Mouse (Mus musculus) left cerebral cortex, adult 11 months (tissue): ENCODE data around the gene Gabrr3.
A peak's percentile ranks its signal among the peaks of the same experiment; 100 is the strongest.
"Not testable (repeated sequence)": the region's sequence is repeated elsewhere in the genome, so short reads cannot be mapped to it uniquely, and the experiment has no call there.

Source experiments
- DNase-seq: peaks from one replicate; pipeline ENCODE4 v3.0.0; 2022; ENCODE audit warnings: low spot score

Gabrr3 gene

GRCm38 (mm10) chr16:59407032-59407431, at the start of gene Gabrr3:
Gene Gabrr3 (plus strand): TSS chr16:59407332.
- DNase-seq = no peak

DNA sequence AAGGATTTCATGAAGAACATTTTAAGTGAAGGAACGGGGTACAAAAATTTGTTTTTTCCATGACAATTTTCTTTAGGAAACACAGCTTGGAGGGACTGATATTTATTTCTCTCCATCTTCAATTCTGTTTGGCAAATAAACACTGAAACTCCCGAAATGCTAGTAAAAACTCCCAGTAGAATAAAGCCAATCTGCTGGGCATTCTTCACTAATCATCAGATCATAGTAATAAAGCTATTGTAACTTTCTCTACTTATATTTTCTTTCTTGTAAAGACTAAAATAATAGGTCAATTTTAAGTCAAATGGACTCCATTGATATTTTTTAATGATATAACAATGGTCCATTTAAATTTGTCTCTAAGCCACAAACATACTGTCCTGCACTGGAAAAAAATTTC, 43.2 kb upstream of the Gabrr3 start, which contains the start of gene Olfr209:
TSS of gene Olfr209 (minus strand) at position 101 of the 400 bp plus-strand sequence.
- DNase-seq = no peak

DNA sequence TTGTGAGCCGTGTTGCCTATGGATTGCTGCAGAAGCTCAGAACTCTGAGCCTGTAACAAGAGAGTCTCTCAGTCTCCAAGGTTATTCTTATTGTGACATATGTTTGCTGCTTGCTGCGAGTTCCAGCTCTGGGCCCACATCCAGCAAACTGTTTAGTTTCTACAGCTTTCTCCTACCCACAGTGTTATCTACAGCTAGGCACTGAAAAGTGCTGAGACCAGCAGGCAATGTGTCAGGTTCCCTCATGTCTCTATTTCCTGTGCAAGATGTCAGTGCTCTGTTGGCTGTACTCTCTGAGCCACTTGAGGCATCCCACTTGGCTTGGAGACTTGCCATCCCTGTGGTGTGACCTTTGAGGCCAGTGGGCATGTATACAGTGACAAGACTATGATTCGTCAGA, 13.8 kb upstream of the Gabrr3 start:
- DNase-seq = peak; percentile 62

GRCm38 (mm10) chr16:59401102-59401501, 6.0 kb upstream of the Gabrr3 start:
- DNase-seq = no peak

GRCm38 (mm10) chr16:59401985-59402384, 5.1 kb upstream of the Gabrr3 start:
- DNase-seq = no peak

DNA sequence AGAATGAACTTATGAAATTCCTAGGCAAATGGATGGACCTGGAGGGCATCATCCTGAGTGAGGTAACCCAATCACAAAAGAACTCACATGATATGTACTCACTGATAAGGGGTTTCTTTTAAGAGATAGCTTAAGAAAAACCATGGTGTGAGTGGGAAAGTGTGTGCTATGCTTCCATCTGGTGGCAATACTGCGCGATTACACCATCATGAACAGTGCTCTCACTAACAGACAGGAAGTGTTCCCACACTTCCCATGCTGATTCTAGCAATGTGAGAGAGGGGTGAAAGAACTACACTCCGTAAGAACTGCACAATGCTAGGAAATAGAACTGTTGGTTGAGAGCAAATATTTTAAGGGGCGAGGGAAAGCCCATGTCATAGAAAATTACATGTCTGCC, 3.4 kb upstream of the Gabrr3 start:
- DNase-seq = peak; percentile 7

GRCm38 (mm10) chr16:59404798-59405197, 2.3 kb upstream of the Gabrr3 start:
- DNase-seq = no peak

DNA sequence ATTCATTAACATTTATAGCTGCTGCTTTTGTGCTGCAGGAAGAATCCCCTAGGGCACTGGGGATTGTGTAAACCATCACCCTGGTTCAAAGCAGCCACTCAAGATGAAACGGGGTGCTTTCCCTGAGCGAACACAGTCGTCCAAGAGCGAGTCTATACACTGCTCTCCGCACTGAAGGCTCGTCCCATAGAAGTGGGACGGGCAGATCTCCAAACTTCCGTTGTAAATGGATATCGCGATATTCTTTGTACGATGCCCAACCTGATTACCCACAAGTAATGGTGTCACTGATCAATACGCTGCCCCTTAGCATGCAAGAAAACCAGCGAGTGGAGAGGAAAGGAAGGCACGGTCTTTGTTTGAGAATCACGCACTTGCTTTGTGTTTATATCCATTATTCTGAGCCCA, 2.2 kb downstream of the Gabrr3 start:
- no peak for DNase-seq

- DNase-seq = no peak
Measured at GRCm38 (mm10) chr16:59409800-59410199, 2.7 kb downstream of the Gabrr3 start.

- DNase-seq = no peak
Measured at GRCm38 (mm10) chr16:59413475-59413874, 6.3 kb downstream of the Gabrr3 start.

GRCm38 (mm10) chr16:59420237-59420866, 13.2 kb downstream of the Gabrr3 start:
- no peak for DNase-seq

GRCm38 (mm10) chr16:59420867-59421251, 13.7 kb downstream of the Gabrr3 start:
- DNase-seq = peak; percentile 49

GRCm38 (mm10) chr16:59421571-59422345, 14.6 kb downstream of the Gabrr3 start:
- DNase-seq = no peak

- DNase-seq = no peak
Measured at GRCm38 (mm10) chr16:59427960-59428359, 20.8 kb downstream of the Gabrr3 start.

GRCm38 (mm10) chr16:59433181-59433580, 26.0 kb downstream of the Gabrr3 start:
- DNase-seq = no peak

DNA sequence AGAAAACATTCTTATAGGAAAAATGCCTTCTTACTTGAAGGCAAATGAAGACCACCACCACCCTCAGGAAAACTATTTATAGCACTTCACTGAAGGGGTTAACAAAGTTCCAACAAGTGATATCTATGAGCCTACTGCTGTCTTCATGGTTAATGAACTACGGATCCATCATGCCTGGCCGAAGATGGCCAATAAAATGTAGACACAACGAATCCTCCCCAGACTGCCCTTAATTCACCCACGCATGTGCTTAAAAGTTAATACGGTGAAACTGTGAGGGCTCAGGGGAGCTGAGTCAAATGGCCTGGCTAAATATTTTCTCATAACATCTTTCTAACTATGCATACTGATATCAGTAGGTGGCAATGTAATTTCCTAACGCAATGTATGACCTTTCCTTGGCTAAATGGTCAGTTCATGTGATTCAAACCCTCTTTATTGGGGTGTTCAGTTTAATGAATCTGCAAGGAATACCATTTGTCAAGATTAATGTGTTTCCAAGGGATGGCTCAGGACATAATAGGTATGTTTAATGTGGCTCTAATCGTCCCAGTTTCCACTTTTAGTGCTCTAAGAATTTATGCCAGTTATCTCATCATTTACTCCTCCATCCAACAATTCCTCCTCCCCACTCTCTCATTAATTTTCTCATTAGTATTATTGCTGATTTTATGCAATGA, 37.9 kb downstream of the Gabrr3 start:
- DNase-seq = no peak

- DNase-seq = no peak
Measured at GRCm38 (mm10) chr16:59448181-59448580, 41.0 kb downstream of the Gabrr3 start.

- DNase-seq = no peak
Measured at GRCm38 (mm10) chr16:59449092-59449491, 42.0 kb downstream of the Gabrr3 start.

DNA sequence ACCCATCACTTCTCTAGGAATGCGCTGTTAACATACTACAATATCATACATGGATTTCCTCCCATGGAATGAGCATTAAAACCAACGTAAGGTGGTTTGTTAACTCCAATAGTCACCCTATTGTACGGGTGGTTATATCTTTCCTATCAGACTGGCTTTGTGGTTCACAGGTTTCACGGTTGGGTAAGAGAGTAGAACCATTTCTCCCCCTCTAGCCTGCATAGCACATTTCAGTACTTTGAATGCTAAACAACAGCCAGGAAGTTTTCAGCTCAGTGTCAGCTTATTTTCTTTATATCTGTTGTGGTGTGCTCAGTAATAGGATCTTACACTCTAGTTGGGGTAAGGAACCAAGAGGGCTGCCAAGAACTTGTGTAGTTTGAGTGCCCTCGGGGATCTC, 44.7 kb downstream of the Gabrr3 start:
- DNase-seq = no peak

DNA sequence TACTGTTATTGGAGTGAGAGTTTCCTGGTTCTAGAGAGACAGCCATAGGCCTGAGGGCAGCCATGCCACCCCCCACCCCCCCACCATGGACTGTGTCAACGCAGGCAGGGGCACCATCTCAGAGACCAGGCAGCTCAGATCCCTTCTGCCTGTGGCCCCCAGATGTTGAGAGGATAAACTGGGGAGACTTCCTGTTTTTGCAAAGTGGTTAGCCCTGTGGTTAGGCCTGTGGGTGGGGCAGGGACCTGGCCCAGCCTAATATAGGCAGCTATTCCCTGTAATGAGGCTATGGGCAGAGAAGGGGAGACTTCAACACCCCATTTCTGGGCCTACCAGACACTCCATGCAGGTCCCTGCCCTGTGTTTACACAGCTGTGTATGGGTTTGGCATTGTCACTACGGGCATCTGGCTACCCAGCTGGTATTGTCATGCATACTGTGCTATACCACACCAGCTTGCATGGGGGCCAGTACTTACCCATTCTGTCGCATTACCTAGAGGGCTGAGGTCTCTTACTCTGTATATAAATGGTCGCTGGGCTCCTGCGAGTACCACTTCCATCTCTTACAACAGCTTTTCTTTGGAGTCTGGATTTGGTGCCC, 52.2 kb downstream of the Gabrr3 start:
- DNase-seq = not testable (repeated sequence)

GRCm38 (mm10) chr16:59463567-59463966, 56.4 kb downstream of the Gabrr3 start:
- DNase-seq = no peak

DNA sequence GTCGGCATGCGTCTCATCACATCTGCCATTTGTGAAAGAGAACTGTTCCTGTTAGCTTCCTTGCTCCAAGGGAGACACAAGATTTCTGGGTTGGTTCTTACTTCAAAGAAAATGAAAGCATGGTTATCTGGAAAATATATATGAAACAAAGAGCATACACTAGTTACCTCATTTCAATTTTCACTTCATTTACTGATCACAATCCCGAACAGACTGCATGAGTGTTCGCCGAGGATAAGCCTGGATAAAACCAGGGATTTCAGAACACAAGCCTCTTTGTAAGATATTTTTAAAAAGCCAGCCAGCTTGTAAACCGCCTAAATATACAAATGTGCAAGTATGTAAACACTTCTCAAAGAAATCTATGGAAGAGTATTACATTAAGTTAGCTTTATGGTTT, 56.8 kb downstream of the Gabrr3 start:
- no peak for DNase-seq

DNA sequence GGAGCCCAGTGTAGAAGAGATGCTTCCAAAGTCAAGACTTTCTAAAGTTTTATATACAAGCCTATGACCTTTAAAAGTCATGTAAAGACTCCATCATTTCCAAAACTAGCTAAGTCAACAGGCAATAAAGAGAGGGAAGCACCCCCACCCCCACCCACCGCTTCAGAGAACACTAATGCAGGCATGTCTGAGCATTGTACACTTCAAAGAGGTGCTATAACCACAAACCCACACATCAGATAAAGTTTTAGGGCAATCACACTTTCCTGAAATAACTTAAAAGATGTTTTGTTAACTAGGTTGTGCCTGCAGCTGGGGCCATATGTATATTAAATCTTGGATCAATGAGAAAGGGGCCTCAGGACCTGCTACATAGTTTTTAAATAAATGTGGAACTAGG, 62.7 kb downstream of the Gabrr3 start:
- no peak for DNase-seq
